Mouse (Mus musculus): Measurements from ENCODE around the gene Doxl2. TPM values are rescaled to one million over a fixed set of nuclear protein-coding genes. Genes with fewer than 3 reads are reported as not detected.
"Not testable (repeated sequence)": the region's sequence is repeated elsewhere in the genome, so short reads cannot be mapped to it uniquely, and the experiment has no call there.

Doxl2 gene
- not detected for total RNA-seq (2022)

GRCm38 (mm10) chr6:48974663-48975062 lies at the start of gene Doxl2:
TSS of gene Doxl2 (plus strand) at chr6:48974963.
- no peak for DNase-seq (ENCODE audit: low spot score in 2 of 2)

GRCm38 (mm10) chr6:48929595-48929994 lies 45.2 kb upstream of the Doxl2 start, which contains the start of gene 1600015I10Rik:
TSS of gene 1600015I10Rik (plus strand) at chr6:48929895.
- no peak for DNase-seq (ENCODE audit: low spot score in 2 of 2)

- DNase-seq (ENCODE audit: low spot score in 2 of 2) = no peak
Observed at GRCm38 (mm10) chr6:48949596-48949995, 25.2 kb upstream of the Doxl2 start.

GRCm38 (mm10) chr6:48950676-48951075 lies 24.1 kb upstream of the Doxl2 start:
- no peak for DNase-seq (ENCODE audit: low spot score in 2 of 2)

GRCm38 (mm10) chr6:48951630-48952029 lies 23.1 kb upstream of the Doxl2 start:
- no peak for DNase-seq (ENCODE audit: low spot score in 2 of 2)

GRCm38 (mm10) chr6:48953220-48953619 lies 21.5 kb upstream of the Doxl2 start:
- no peak for DNase-seq (ENCODE audit: low spot score in 2 of 2)

GRCm38 (mm10) chr6:48954211-48954610 lies 20.6 kb upstream of the Doxl2 start:
- DNase-seq (ENCODE audit: low spot score in 2 of 2) = no peak

GRCm38 (mm10) chr6:48954946-48955345 lies 19.8 kb upstream of the Doxl2 start:
- DNase-seq (ENCODE audit: low spot score in 2 of 2) = peak in 1 of 2 experiments; percentile 10

GRCm38 (mm10) chr6:48956785-48957184 lies 18.0 kb upstream of the Doxl2 start:
- DNase-seq (ENCODE audit: low spot score in 2 of 2) = no peak

- DNase-seq (ENCODE audit: low spot score in 2 of 2) = no peak
Observed at GRCm38 (mm10) chr6:48958053-48958452, 16.7 kb upstream of the Doxl2 start.

- not testable (repeated sequence) for DNase-seq (ENCODE audit: low spot score in 2 of 2)
Observed at GRCm38 (mm10) chr6:48959151-48959550, 15.6 kb upstream of the Doxl2 start.

- not testable (repeated sequence) for DNase-seq (ENCODE audit: low spot score in 2 of 2)
Observed at GRCm38 (mm10) chr6:48966696-48967095, 8.1 kb upstream of the Doxl2 start.

- DNase-seq (ENCODE audit: low spot score in 2 of 2) = no peak
Observed at GRCm38 (mm10) chr6:48967868-48968267, 6.9 kb upstream of the Doxl2 start.

GRCm38 (mm10) chr6:48979616-48980015 lies 4.9 kb downstream of the Doxl2 start:
- no peak for DNase-seq (ENCODE audit: low spot score in 2 of 2)

GRCm38 (mm10) chr6:48982305-48982704 lies 7.5 kb downstream of the Doxl2 start:
- DNase-seq (ENCODE audit: low spot score in 2 of 2) = peak in 1 of 2 experiments; percentile 18

GRCm38 (mm10) chr6:48986444-48986990 lies 11.8 kb downstream of the Doxl2 start, which contains the start of gene Svs1:
TSS of gene Svs1 (plus strand) at chr6:48986861.
- DNase-seq (ENCODE audit: low spot score in 2 of 2) = no peak

GRCm38 (mm10) chr6:48989971-48990370 lies 15.2 kb downstream of the Doxl2 start:
- DNase-seq (ENCODE audit: low spot score in 2 of 2) = no peak

GRCm38 (mm10) chr6:48991991-48992390 lies 17.2 kb downstream of the Doxl2 start:
- DNase-seq (ENCODE audit: low spot score in 2 of 2) = no peak

GRCm38 (mm10) chr6:48998186-48998585 lies 23.4 kb downstream of the Doxl2 start:
- DNase-seq (ENCODE audit: low spot score in 2 of 2) = no peak

GRCm38 (mm10) chr6:48998796-48999195 lies 24.0 kb downstream of the Doxl2 start:
- DNase-seq (ENCODE audit: low spot score in 2 of 2) = no peak

GRCm38 (mm10) chr6:49003381-49003780 lies 28.6 kb downstream of the Doxl2 start:
- DNase-seq (ENCODE audit: low spot score in 2 of 2) = no peak

GRCm38 (mm10) chr6:49007981-49008380 lies 33.2 kb downstream of the Doxl2 start:
- peak; percentile 13 to 36 for DNase-seq (ENCODE audit: low spot score in 2 of 2)

GRCm38 (mm10) chr6:49008420-49009160 lies 33.8 kb downstream of the Doxl2 start:
- DNase-seq (ENCODE audit: low spot score in 2 of 2) = no peak

Measured in left cerebral cortex, adult 8-10 months (tissue).